Mouse (Mus musculus): ENCODE measurements at regions not wholly inside any gene's neighbourhood (a gene's known extent, or its start where the extent isn't known, plus 50 kb on each side); places are given as distances from the start of the nearest gene placed in this dataset.

DNA sequence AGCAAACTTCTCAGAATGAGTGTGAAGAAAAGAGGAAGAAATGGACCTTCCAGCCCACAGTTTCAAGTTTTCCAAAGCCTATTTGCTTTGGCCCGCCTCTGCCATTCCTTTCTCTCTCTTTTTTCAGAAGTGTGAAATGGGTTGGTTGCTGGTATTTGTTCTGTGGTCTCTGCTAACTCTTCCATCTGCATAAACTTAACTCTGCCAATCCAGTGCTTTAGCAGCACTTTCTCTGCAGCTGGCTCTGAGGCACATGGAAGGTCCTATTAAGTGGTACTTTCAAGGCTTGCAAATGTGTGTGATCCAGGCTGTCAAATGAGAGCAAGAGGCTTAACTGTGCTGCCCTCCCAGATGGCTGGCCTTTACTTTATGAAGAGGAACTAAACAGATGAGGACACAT is 383.6 kb downstream of the Gm826 start:
- TF ChIP-seq MAFK (IDR thresholded peaks at IDR 0.05; ENCODE audit: borderline replicate concordance, low read depth, low read length) (no peak), ZMIZ1 (IDR thresholded peaks at IDR 0.05; ENCODE audit: low read depth, low read length) (no peak), JUND (IDR thresholded peaks at IDR 0.05; ENCODE audit: low read depth, low read length) (no peak), CTCF (IDR thresholded peaks at IDR 0.05 in 2 of 3, conservative IDR thresholded peaks at IDR 0.05 in 1 of 3; ENCODE audit: control insufficient read depth in 1 of 3, insufficient read depth in 1 of 3, low read depth in 2 of 3, low read length in 3 of 3, poor library complexity in 1 of 3, severe bottlenecking in 1 of 3) (no peak), ELF1 (IDR thresholded peaks at IDR 0.05; ENCODE audit: low read depth, low read length) (no peak), GABPA (IDR thresholded peaks at IDR 0.05; ENCODE audit: low read depth, low read length) (no peak), TBP (IDR thresholded peaks at IDR 0.05; ENCODE audit: low read depth, low read length) (no peak), MEF2A (IDR thresholded peaks at IDR 0.05; ENCODE audit: extremely low read depth, insufficient replicate concordance, low read depth, low read length, poor library complexity, severe bottlenecking) (no peak), SIN3A (IDR thresholded peaks at IDR 0.05; ENCODE audit: low read length) (no peak), POLR2A (IDR thresholded peaks at IDR 0.05; ENCODE audit: control insufficient read depth in 1 of 2, insufficient read depth in 1 of 2, low read depth in 1 of 2, low read length in 2 of 2, poor library complexity in 1 of 2) (no peak)

Data from MEL (cell line).